Mouse (Mus musculus): ENCODE results near the gene Fbxl2. TPM values are rescaled to one million over a fixed set of nuclear protein-coding genes. Genes with fewer than 3 reads are reported as not detected.

The Fbxl2 gene
- polyA plus RNA-seq (2015; fragmentation: Illumina TruSeq; extraction: RNeasy Lipid Tissue Mini Kit (QIAGEN cat#74804); ENCODE audit: low read depth, low replicate concordance) = 62.3 TPM

GRCm38 (mm10) chr9:114046028-114046427, at the start of gene Fbxl2:
TSS of gene Fbxl2 (minus strand) at chr9:114046191.

DNA sequence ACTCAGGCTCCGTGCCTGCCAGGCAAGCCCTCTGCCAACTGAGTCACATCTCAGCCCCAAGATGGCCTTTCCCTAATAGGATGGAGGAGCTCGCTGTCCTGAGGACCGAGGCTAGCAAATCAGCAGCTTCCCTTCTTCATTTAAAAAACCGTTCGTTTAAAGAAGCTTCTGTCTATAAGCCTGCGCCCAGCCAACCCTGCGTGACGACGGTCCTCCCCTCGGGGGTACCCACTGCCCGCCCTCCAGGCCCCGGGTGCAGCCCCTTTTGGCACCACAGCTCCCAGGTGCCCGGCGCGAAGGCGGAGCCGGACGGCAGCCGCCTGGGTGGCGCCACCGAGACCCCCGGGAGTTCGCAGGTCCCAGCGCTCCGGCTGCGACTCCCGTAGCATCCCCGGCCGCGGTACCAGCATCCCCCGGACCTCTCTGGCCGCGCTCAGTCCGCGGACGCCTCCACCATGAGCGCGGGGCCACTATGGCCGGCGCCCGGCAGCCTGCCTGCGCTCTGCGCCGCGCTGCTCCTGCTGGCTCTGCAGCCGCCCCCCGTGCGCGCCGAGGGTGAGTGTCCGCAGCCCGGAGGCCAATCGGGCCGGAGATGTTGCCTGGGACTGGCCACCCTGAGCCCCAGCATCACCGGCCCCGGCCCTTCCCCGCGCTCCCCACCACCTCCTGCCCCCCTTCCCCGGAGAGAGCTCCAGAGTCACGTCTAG, 11.3 kb upstream of the Fbxl2 start, which contains the start of gene Susd5:
Gene Susd5, plus strand, starts transcription at position 51 of the 707 bp plus-strand sequence.

DNA sequence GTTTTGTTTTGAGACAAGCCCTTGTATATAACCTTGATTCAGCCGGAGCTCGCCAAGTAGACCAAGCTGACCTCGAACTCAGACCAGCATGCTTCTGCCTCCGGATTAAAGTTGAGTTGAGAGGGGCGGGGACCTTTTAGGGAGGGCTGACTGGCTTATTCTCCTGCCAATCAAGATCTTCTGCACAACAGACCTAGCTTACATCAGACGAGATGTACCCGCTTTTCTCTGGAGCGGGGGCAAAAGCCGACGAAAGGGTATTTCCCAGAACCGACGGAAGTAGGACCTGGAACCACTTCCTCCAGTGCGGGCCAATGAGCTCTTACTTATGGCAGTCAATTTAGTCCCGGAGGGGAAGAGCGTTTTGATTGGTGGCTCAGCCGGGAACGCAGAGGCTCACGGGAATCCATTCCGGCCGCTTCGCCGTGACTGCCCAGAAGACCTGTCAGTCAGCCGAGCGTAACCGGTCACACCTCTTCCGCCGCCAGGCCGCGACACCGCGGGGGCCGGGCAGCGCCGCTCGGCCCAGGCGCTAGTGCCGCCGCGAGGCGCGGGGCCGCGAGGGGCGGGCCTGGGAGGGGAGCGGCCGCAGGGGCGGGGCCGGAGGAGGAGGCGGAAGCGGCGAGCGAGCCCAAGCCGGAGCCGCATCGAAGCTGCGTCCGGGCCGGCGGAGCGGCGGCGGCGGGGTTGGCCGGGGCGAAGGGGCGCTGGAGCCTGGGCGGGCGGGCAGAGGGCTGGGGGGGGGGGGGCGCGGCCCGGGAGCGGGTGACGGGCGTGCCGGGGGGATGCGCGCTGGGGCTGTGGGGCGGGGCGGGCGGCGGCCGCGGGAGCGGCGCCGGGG, 115.2 kb downstream of the Fbxl2 start, which contains the start of gene Ubp1:
Gene Ubp1, plus strand, starts transcription at position 401 of the 841 bp plus-strand sequence.

Other genes starting within 250 kb of the Fbxl2 start
- 75.5 TPM for gene Ubp1, start 115.3 kb downstream of the Fbxl2 start, polyA plus RNA-seq (2015; fragmentation: Illumina TruSeq; extraction: RNeasy Lipid Tissue Mini Kit (QIAGEN cat#74804); ENCODE audit: low read depth, low replicate concordance)
- gene Susd5, start 10.9 kb upstream of the Fbxl2 start, polyA plus RNA-seq (2015; fragmentation: Illumina TruSeq; extraction: RNeasy Lipid Tissue Mini Kit (QIAGEN cat#74804); ENCODE audit: low read depth, low replicate concordance) = 5.8 TPM